Mouse (Mus musculus): ENCODE measurements around the gene Asb18.

Gene Asb18

GRCm38 (mm10) chr1:89901381-89901780, 113.1 kb downstream of the Asb18 start:
- DNase-seq (ENCODE audit: low spot score in 2 of 2) = no peak

Data from left cerebral cortex, adult 9 months (tissue).